Mouse (Mus musculus) T-helper 1 cell (primary cell): ENCODE data around the gene Muc13.

ENCODE experiments used
- in situ Hi-C: fragments of 300-600 bp; cut with MboI, MseI; formaldehyde crosslinking; loops from one replicate; pipeline ENCODE4 v1.15.1; 2025; ENCODE audit warnings: high pct_unique_total_duplicates

Muc13 gene

DNA sequence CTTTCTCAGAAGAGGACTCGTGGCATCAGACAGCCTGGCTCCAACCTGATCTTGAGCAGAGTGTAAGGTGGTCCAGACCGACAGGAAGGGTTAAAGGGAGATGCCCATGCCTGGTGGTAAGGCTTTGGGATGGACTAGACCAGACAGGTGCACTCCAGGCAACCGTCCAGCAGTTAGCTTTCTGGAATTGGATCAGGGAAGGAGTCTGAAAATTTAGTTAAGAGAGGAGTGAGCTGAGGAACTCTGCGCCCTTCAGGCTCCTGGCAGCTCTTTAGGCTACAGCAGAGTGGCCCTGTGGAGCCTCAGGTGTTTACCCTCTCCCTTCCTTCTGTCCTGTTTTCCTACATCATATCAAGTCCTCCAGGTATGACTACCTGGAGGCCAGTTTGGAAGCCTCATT, 68.6 kb downstream of the Muc13 start:
- in situ Hi-C loops = no loop called here

DNA sequence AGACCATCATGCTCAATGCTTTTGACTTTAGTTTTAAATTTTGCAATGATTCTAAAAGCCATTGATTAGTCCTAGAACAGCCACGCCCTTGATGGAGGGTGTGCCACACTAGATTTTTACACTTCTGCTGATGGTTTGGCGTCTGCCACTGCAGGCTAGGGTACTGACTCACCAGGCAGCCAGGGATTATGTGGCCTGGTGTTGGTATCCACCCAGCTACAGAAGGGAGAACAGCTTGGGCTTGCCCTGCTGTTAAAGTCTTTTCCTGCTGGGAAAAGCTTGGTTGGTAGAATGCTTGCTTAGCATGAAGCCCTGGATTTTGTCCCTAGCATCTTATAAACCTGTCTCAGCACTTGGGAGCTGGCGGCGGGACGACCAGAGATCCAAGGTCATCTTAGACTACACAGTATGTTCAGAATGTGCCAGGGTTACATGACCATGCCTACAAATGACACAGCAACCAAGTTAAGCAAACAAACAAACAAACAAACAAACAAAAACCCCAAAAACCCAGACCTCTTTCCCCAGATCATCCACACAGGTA, 69.4 kb downstream of the Muc13 start:
- in situ Hi-C loops = no loop called here
